Mouse (Mus musculus) ES-Bruce4 (cell line): ENCODE measurements around the gene Rybp. TPM values are rescaled to one million over a fixed set of nuclear protein-coding genes. Genes with fewer than 3 reads are reported as not detected.

Experiments
- H3K27ac ChIP-seq: 2 replicates; pipeline ENCODE4 v1.5.1; 2012; ENCODE audit warnings: low read length, inconsistent platforms; ENCODE audit not compliant: insufficient read depth
- H3K27me3 ChIP-seq: 2 replicates; pipeline ENCODE4 v1.6.1; 2012; ENCODE audit warnings: mild to moderate bottlenecking, low read length, inconsistent platforms; ENCODE audit not compliant: control insufficient read depth, poor library complexity, insufficient read depth, severe bottlenecking
- H3K36me3 ChIP-seq: 2 replicates; pipeline ENCODE4 v1.6.1; 2012; ENCODE audit warnings: inconsistent platforms, mild to moderate bottlenecking, low read length, moderate library complexity; ENCODE audit not compliant: control insufficient read depth, poor library complexity, insufficient read depth, severe bottlenecking
- H3K4me1 ChIP-seq: one replicate; pipeline ENCODE4 v1.8.1; 2011; ENCODE audit warnings: low read length; ENCODE audit not compliant: control insufficient read depth, insufficient read depth
- H3K4me3 ChIP-seq: 2 replicates; pipeline ENCODE4 v1.5.1; 2011; ENCODE audit warnings: low read depth, mild to moderate bottlenecking, low read length
- H3K9ac ChIP-seq: 2 replicates; pipeline ENCODE4 v1.6.1; 2012; ENCODE audit warnings: low read depth, mild to moderate bottlenecking, inconsistent platforms; ENCODE audit not compliant: poor library complexity, severe bottlenecking
- H3K9me3 ChIP-seq: replicated peaks from 2 replicates; pipeline ENCODE4 v1.6.1; 2012; ENCODE audit warnings: mild to moderate bottlenecking, low read length, inconsistent platforms; ENCODE audit not compliant: control insufficient read depth, poor library complexity, insufficient read depth, severe bottlenecking
- CTCF ChIP-seq: IDR thresholded peaks from one replicate; pipeline ENCODE4 v1.8.1; 2011; ENCODE audit warnings: low read depth, low read length
- EP300 ChIP-seq: IDR thresholded peaks from 2 replicates; pipeline ENCODE4 v1.6.1; 2011; ENCODE audit warnings: low read depth, low read length; ENCODE audit not compliant: insufficient read depth
- POLR2A ChIP-seq: IDR thresholded peaks from one replicate; pipeline ENCODE4 v1.8.1; 2011; ENCODE audit warnings: low read length; ENCODE audit not compliant: insufficient read depth
- polyA plus RNA-seq: library from polyadenylated mRNA; stranded (reverse); fragments of >200 nt; gene quantifications from 2 replicates; pipeline ENCODE4 v1.2.4, GENCODE M21; 2011; ENCODE audit warnings: low read depth; ENCODE audit not compliant: missing spikeins, insufficient read depth, insufficient read length

The Rybp gene
- polyA plus RNA-seq, 1 experiment, result 124 TPM

GRCm38 (mm10) chr6:100180883-100181262, 106.4 kb downstream of the Rybp start:
- TF ChIP-seq POLR2A (no peak), CTCF (no peak), EP300 (peak; percentile 90)
- Histone ChIP-seq H3K4me1 (peaks cover 4% of the 10 kb centered on the region), H3K9me3 (no peaks in the 10 kb centered on the region), H3K36me3 (no peaks in the 10 kb centered on the region), H3K4me3 (no peak overlapping the region), H3K9ac (no peak overlapping the region), H3K27me3 (no peaks in the 10 kb centered on the region), H3K27ac (peak overlapping the region; percentile 26)

DNA sequence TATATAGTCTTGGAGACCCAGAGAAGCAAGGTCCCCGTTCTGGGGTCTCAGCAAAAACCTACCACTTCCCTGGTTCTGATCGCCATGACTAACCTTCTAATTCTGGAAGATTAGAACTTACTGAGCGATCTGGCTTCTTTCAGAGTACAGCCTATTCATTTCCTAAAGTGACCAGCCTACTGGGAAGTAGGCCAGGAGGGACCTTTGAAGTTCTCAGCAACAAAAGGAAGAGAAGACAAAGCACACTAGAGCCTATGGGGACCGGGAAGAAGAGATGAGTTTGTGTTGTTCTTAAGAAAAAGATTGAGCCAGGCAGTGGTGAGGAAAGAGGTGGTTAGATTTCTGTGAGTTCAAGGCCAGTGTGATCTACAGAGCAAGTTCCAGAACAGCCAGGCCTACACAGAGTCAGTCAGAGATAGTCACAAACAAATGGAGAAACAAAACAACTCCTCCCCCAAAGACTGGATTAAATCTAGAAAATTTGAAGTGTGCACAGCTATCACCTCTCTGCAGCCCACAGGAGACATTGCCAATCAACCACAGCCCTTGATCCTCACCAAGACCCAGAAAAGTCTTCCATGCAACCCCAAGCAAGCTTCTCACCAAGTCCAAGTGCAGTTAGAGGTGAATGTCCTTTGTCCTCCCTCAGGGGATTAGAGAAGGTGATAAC, 106.9 kb downstream of the Rybp start:
- Histone ChIP-seq H3K9me3 (no peaks in the 10 kb centered on the region), H3K4me3 (no peak overlapping the region), H3K9ac (no peak overlapping the region), H3K36me3 (no peaks in the 10 kb centered on the region), H3K27me3 (no peaks in the 10 kb centered on the region), H3K4me1 (peaks cover 4% of the 10 kb centered on the region), H3K27ac (peak overlapping the region; percentile 26; the same call in 1 of the 2 replicates)
- TF ChIP-seq POLR2A (no peak), EP300 (no peak), CTCF (no peak)

- Histone ChIP-seq H3K27me3 (no peaks in the 10 kb centered on the region), H3K9me3 (no peaks in the 10 kb centered on the region), H3K4me3 (no peak overlapping the region), H3K36me3 (no peaks in the 10 kb centered on the region), H3K9ac (no peak overlapping the region), H3K27ac (no peak overlapping the region), H3K4me1 (peaks cover 4% of the 10 kb centered on the region)
- no peak for TF ChIP-seq EP300
- no peak for TF ChIP-seq POLR2A
- TF ChIP-seq CTCF, result no peak
These were observed 108.5 kb downstream of the Rybp start for GRCm38 (mm10) chr6:100178830-100179229.
